Mouse (Mus musculus): ENCODE data around the gene Usp45. TPM values are rescaled to one million over a fixed set of nuclear protein-coding genes. Genes with fewer than 3 reads are reported as not detected.
A peak's percentile ranks its signal among the peaks of the same experiment; 100 is the strongest.

The Usp45 gene
- polyA plus RNA-seq, 1 experiment, result 23.9 TPM

DNA sequence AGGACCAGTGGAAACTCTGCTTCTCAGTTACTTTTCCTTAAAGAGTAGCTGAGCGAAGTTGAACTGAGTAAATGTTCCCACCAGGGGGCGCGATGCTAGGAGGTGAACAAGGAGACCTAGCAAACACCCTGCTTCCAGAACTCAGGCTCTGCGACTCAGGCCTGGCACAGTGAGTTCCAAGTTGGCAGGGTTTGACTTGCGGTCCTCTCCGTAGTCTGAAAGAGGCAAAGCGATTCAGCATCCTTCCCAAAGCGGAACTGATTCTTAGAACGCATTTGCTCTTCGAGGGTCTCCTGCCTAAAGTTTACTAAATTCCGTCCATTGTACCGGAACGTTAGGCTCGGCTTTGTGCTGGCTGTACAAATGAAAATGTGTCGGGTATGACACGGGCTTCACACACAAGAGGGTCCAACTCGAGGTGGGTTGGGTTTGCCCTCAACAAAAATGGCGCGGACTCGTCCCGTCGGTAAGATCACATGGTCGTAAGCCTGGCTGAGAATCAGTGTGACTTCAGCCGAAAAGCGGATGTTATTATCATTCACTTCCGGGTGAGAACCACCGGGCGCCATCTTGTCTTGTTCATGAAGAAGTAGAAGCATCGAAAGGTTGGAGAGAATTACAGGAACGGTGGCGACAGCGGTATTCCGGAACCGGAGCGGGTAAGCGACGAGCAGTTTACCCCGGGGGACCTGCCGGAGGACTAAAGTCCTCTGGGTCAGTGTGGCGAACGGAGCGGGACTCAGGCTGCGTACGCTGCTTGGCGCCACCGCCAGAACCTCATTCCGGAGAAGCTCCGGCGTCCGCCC, 80.7 kb downstream of the Usp45 start, which contains the start of gene Pnisr:
TSS of gene Pnisr (plus strand) at position 103 of the 806 bp plus-strand sequence.
- Histone ChIP-seq H3K4me3 (ENCODE audit: insufficient read depth, low read length) (peak within 1 kb of the TSS; percentile 91), H3K4me1 (ENCODE audit: control insufficient read depth, insufficient read depth, low read length) (0 out of 2 replicates have a peak, but pooled peaks cover 5% of the 10 kb centered on the region), H3K27ac (ENCODE audit: insufficient read depth, low read length) (peak within 1 kb of the TSS; percentile 97)
- TF ChIP-seq CTCF (IDR thresholded peaks at IDR 0.05; ENCODE audit: borderline replicate concordance, insufficient read depth, low read length), result peak; percentile 50; the same call in 1 of the 2 replicates
- TF ChIP-seq POLR2A (IDR thresholded peaks at IDR 0.05; ENCODE audit: low read depth, low read length), result peak; percentile 59

DNA sequence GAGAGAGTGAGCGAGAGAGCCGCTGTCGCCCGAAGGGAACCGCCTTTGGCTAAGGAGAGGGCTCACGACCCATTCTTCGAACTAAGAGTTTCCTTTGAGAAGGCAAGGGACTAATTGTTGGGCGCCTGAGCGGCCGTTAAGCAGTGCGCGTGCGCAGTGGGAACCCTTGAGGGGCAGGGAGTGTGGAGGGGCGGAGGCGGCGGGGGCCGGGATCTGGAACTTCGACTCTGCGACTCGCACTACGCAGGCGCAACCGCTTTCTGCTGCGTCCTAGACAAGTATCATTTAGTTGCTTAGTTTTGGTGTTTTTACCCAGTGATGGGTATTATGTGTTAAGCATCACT, 81.3 kb downstream of the Usp45 start:
- TF ChIP-seq POLR2A (IDR thresholded peaks at IDR 0.05; ENCODE audit: low read depth, low read length), result peak; percentile 42; the same call in 1 of the 2 replicates
- no peak for TF ChIP-seq CTCF (IDR thresholded peaks at IDR 0.05; ENCODE audit: borderline replicate concordance, insufficient read depth, low read length)
- Histone ChIP-seq H3K4me3 (ENCODE audit: insufficient read depth, low read length) (peak overlapping the region; percentile 91), H3K4me1 (ENCODE audit: control insufficient read depth, insufficient read depth, low read length) (0 out of 2 replicates have a peak, but pooled peaks cover 5% of the 10 kb centered on the region)

DNA sequence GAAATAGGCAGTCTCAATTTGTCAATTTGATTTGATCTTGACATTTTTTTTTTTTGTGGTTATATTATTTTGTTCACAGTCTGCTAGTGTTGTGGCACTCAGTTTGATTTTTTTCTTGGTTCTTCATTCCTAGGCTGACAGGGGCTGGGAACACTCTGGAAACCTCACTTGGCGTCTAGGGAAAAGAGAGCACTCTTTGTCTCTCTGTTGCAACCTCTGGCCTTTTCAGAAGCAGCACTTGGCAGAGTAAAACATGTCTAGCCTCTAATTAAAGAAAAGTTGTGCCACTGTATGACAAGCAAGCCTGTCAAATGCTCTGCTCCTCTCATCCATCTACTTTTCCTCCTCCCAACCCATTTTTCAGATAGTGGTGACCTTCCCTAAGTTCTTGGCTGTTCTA, 90.5 kb downstream of the Usp45 start:
- Histone ChIP-seq H3K27ac (ENCODE audit: insufficient read depth, low read length) (no peak overlapping the region), H3K4me1 (ENCODE audit: control insufficient read depth, insufficient read depth, low read length) (no peaks in the 10 kb centered on the region), H3K4me3 (ENCODE audit: insufficient read depth, low read length) (no peak overlapping the region)
- TF ChIP-seq POLR2A (IDR thresholded peaks at IDR 0.05; ENCODE audit: low read depth, low read length), result no peak
- no peak for TF ChIP-seq CTCF (IDR thresholded peaks at IDR 0.05; ENCODE audit: borderline replicate concordance, insufficient read depth, low read length)

More for the DNA sequence above, 81.3 kb downstream of the Usp45 start:
- peak overlapping the region; percentile 93 for H3K27ac ChIP-seq (ENCODE audit: insufficient read depth, low read length)

DNA sequence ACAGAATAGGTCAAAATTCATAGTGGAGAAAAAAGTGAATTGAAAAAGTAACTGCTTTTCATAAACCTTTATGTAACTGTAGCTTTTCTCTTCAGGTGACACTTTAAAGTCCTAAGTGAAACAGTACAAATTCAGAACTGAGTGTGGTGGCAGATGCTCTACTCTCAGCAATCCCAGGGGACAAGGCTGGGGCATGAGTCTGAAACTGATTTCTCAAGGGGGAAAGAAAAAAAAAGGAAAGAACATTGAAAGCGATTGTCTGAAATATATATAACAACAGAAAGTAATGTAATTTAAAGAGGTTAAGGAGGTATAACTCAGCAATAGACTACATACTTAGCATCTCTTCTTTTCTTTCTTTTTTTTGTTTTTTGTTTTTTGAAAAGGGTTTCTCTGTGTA, 98.3 kb downstream of the Usp45 start:
- no peak overlapping the region for H3K27ac ChIP-seq (ENCODE audit: insufficient read depth, low read length)
- TF ChIP-seq CTCF (IDR thresholded peaks at IDR 0.05; ENCODE audit: borderline replicate concordance, insufficient read depth, low read length), result no peak
- TF ChIP-seq POLR2A (IDR thresholded peaks at IDR 0.05; ENCODE audit: low read depth, low read length), result no peak

DNA sequence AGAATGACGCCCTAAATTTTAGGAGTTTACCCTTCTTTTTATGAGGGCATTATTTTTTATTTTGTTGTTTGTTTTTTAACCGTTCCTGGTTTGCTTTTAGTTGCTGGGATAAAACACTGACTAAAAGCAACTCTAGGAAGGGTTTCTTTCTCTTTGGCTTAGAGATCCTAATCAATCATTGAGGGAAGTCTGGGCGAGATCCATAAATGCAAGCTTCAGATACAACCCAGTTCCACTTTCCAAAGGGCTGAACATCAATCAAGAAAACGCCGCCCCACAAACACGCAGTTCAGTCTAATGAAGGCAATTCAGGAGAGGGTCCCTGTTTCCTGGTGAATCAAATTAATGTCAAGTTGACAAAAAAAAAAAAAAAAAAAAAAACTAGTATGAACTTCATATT, 111.8 kb downstream of the Usp45 start:
- H3K4me1 ChIP-seq (ENCODE audit: control insufficient read depth, insufficient read depth, low read length), result peaks cover 3% of the 10 kb centered on the region
- TF ChIP-seq CTCF (IDR thresholded peaks at IDR 0.05; ENCODE audit: borderline replicate concordance, insufficient read depth, low read length) (no peak), POLR2A (IDR thresholded peaks at IDR 0.05; ENCODE audit: low read depth, low read length) (no peak)
- H3K4me3 ChIP-seq (ENCODE audit: insufficient read depth, low read length), result no peak overlapping the region; the same call in 1 of the 2 replicates
- H3K27ac ChIP-seq (ENCODE audit: insufficient read depth, low read length), result peak overlapping the region; percentile 28; the same call in 1 of the 2 replicates

More for the DNA sequence above, 98.3 kb downstream of the Usp45 start:
- no peak overlapping the region for H3K4me3 ChIP-seq (ENCODE audit: insufficient read depth, low read length)
- no peaks in the 10 kb centered on the region for H3K4me1 ChIP-seq (ENCODE audit: control insufficient read depth, insufficient read depth, low read length)

DNA sequence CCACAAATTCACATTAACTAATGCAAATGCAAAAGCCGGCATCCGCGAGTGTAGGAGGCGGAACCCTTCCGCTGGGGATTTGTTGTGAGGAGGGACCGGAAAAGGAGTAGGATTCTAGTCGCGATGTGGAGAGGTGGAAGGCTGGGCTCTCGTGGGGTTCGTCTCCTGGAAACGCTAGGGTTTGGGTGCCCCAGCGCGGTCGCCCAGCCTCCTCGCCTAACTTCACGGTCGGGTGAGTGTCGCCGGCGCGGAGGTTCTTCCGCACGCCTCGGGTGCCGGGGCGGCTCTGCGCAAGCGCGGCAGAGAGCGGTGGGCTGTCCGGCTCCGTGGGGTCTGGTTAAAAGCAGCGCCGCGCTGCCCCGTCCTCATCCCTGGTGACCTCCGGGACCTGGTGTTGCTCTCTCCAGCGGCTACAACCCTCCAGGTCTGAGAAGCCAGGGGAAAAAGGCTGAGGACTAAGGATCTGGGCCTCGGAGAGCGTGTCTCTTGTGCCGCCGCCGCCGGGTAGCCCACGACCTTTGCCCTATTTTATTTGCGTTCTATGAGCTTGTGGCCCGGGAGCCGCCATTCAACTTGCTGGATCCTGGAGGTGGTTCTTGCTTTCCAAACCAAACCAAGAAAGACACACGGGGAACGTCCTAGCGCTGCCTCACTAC, 112.7 kb downstream of the Usp45 start, which contains the start of gene Coq3:
TSS of gene Coq3 (plus strand) at position 109 of the 656 bp plus-strand sequence.
- Histone ChIP-seq H3K27ac (ENCODE audit: insufficient read depth, low read length) (peak within 1 kb of the TSS; percentile 90), H3K4me1 (ENCODE audit: control insufficient read depth, insufficient read depth, low read length) (peaks cover 3% of the 10 kb centered on the region), H3K4me3 (ENCODE audit: insufficient read depth, low read length) (peak within 1 kb of the TSS; percentile 66)
- TF ChIP-seq POLR2A (IDR thresholded peaks at IDR 0.05; ENCODE audit: low read depth, low read length) (peak; percentile 70), CTCF (IDR thresholded peaks at IDR 0.05; ENCODE audit: borderline replicate concordance, insufficient read depth, low read length) (no peak)

DNA sequence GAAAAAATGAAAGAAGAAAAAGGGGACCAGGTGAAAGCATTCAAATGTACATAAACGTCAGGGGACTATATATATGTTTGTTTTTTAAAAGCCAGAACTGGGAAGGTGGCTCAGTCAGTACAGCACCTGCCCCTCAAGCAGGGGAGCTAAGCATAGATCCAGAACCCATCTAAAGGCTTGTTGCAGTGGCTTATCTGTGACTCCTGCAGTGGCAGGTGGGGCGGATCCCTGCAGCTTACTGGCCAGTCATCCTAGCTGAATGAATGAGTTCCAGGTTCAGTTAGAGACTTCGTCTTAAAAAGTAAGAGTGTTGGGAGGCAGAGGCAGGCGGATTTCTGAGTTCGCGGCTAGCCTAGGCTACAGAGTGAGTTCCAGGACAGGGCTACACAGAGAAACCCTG, 115.8 kb downstream of the Usp45 start:
- Histone ChIP-seq H3K27ac (ENCODE audit: insufficient read depth, low read length) (no peak overlapping the region), H3K4me3 (ENCODE audit: insufficient read depth, low read length) (no peak overlapping the region), H3K4me1 (ENCODE audit: control insufficient read depth, insufficient read depth, low read length) (peaks cover 3% of the 10 kb centered on the region)
- TF ChIP-seq CTCF (IDR thresholded peaks at IDR 0.05; ENCODE audit: borderline replicate concordance, insufficient read depth, low read length), result no peak
- no peak for TF ChIP-seq POLR2A (IDR thresholded peaks at IDR 0.05; ENCODE audit: low read depth, low read length)

DNA sequence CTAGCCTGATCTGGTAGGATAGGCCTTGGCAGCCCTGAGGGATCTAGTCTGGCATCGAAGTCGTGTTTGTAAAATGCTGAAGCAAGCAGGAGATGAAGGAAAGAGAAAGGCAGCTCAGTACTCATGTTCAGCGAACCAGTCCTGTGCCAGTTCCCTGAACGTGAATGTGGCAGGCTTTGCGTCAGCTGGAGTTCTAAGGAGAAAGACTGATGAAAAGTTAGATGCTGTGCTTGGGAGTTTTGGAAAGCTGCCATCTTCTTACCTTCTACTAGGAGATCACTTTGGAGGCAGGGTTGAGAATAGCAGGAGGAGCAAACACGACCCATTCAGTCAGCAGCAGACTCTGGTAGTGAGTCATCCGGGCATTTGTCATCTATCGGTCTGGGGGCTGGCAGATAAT, 118.9 kb downstream of the Usp45 start:
- no peak for TF ChIP-seq POLR2A (IDR thresholded peaks at IDR 0.05; ENCODE audit: low read depth, low read length)
- no peak for TF ChIP-seq CTCF (IDR thresholded peaks at IDR 0.05; ENCODE audit: borderline replicate concordance, insufficient read depth, low read length)
- H3K4me1 ChIP-seq (ENCODE audit: control insufficient read depth, insufficient read depth, low read length), result no peaks in the 10 kb centered on the region
- no peak overlapping the region for H3K4me3 ChIP-seq (ENCODE audit: insufficient read depth, low read length)

More for the DNA sequence above, 118.9 kb downstream of the Usp45 start:
- no peak overlapping the region for H3K27ac ChIP-seq (ENCODE audit: insufficient read depth, low read length)

Other genes with a start within 250 kb of the Usp45 start
- not detected in 2 replicates for gene Prdm13, start 81.2 kb upstream of the Usp45 start, polyA plus RNA-seq (2011; ENCODE audit: insufficient read length, low read depth, missing spikeins)
- 45.0 and 49.6 TPM in 2 replicates for gene Ccnc, start 39.5 kb upstream of the Usp45 start, polyA plus RNA-seq (2011; ENCODE audit: insufficient read length, low read depth, missing spikeins)
- 15.1 and 18.3 TPM in 2 replicates for gene Tstd3, start 56 bp downstream of the Usp45 start, polyA plus RNA-seq (2011; ENCODE audit: insufficient read length, low read depth, missing spikeins)
- 103 and 137 TPM in 2 replicates for gene Pnisr, start 80.4 kb downstream of the Usp45 start, polyA plus RNA-seq (2011; ENCODE audit: insufficient read length, low read depth, missing spikeins)
- 11.5 and 11.9 TPM in 2 replicates for gene Coq3, start 112.5 kb downstream of the Usp45 start, polyA plus RNA-seq (2011; ENCODE audit: insufficient read length, low read depth, missing spikeins)
- 16.7 and 18.2 TPM in 2 replicates for gene Faxc, start 164.2 kb downstream of the Usp45 start, polyA plus RNA-seq (2011; ENCODE audit: insufficient read length, low read depth, missing spikeins)